Mouse (Mus musculus) spleen, adult 2 months (tissue): ENCODE data around the gene C1rb.
A peak's percentile ranks its signal among the peaks of the same experiment; 100 is the strongest.
"Not testable (repeated sequence)": the region's sequence is repeated elsewhere in the genome, so short reads cannot be mapped to it uniquely, and the experiment has no call there.

Source experiments
- CTCF ChIP-seq: fragments of 200-500 bp; IDR thresholded peaks from 2 replicates; pipeline ENCODE4 v1.5.1; 2011; ENCODE audit warnings: mild to moderate bottlenecking, inconsistent platforms; ENCODE audit not compliant: insufficient read depth, insufficient read length, insufficient replicate concordance; ENCODE audit errors: extremely low read depth
- POLR2A ChIP-seq: fragments of 200-500 bp; IDR thresholded peaks from 2 replicates; pipeline ENCODE4 v1.6.1; 2011; ENCODE audit warnings: low read depth, low read length, inconsistent platforms

- peak; percentile 11; the same call in 1 of the 2 replicates for TF ChIP-seq CTCF
- TF ChIP-seq POLR2A = not testable (repeated sequence)
These were observed 27.8 kb upstream of the C1rb start, which contains the start of gene C1s1 for GRCm38 (mm10) chr6:124542284-124542683.
